Mouse (Mus musculus) lung, embryonic 16.5 days (tissue): ENCODE measurements around the gene Zfp524. TPM values are rescaled to one million over a fixed set of nuclear protein-coding genes. Genes with fewer than 3 reads are reported as not detected.
A peak's percentile ranks its signal among the peaks of the same experiment; 100 is the strongest.
"Not testable (repeated sequence)": the region's sequence is repeated elsewhere in the genome, so short reads cannot be mapped to it uniquely, and the experiment has no call there.

ENCODE experiments used
- ATAC-seq: fragments of 200-750 bp; cut with Nextera tagmentation; 2 replicates; pipeline ENCODE4 v1.8.0; 2017; ENCODE audit warnings: low read depth, mild to moderate bottlenecking, moderate library complexity
- H3K27ac ChIP-seq: fragments of 300-500 bp; sonication (generic); 2 replicates; pipeline ENCODE4 v1.5.1; 2014; ENCODE audit warnings: mild to moderate bottlenecking, control low read depth, low read length
- H3K27me3 ChIP-seq: fragments of 300-500 bp; sonication (generic); 2 replicates; pipeline ENCODE4 v1.6.1; 2014; ENCODE audit warnings: low read depth, low read length, mixed read lengths; ENCODE audit not compliant: control insufficient read depth, insufficient read depth
- H3K36me3 ChIP-seq: fragments of 300-500 bp; sonication (generic); 2 replicates; pipeline ENCODE4 v1.6.1; 2014; ENCODE audit warnings: low read length; ENCODE audit not compliant: control insufficient read depth, insufficient read depth
- H3K4me1 ChIP-seq: fragments of 300-500 bp; sonication (generic); replicated peaks from 2 replicates; pipeline ENCODE4 v1.6.1; 2014; ENCODE audit warnings: low read length, mixed read lengths; ENCODE audit not compliant: control insufficient read depth, insufficient read depth
- H3K4me2 ChIP-seq: fragments of 300-500 bp; sonication (generic); 2 replicates; pipeline ENCODE4 v1.6.1; 2014; ENCODE audit warnings: low read depth, low read length, control low read depth
- H3K4me3 ChIP-seq: fragments of 300-500 bp; sonication (generic); 2 replicates; pipeline ENCODE4 v1.5.1; 2014; ENCODE audit warnings: mild to moderate bottlenecking, low read length, control low read depth
- H3K9ac ChIP-seq: fragments of 300-500 bp; sonication (generic); 2 replicates; pipeline ENCODE4 v1.6.1; 2014; ENCODE audit warnings: low read length, control low read depth
- H3K9me3 ChIP-seq: fragments of 300-500 bp; sonication (generic); 2 replicates; pipeline ENCODE4 v1.6.1; 2016; ENCODE audit warnings: low read length; ENCODE audit not compliant: control insufficient read depth
- WGBS: fragments of 180-500 bp; shearing (Covaris S2); extraction: QIAGEN DNeasy Blood & Tissue Kit; methylation state at CpG from one replicate; pipeline ENCODE4 v1.1.7; 2014; 5-methylcytosine and 5-hydroxymethylcytosine counted together
- polyA plus RNA-seq: library from polyadenylated mRNA; unstranded; fragments of >200 nt; fragmentation: Nextera tagmentation; extraction: Ambion mirVana; gene quantifications from 2 replicates; pipeline ENCODE4 v1.2.1, GENCODE M21; 2015

Gene Zfp524
- polyA plus RNA-seq, 1 experiment from 2014 or later = 19.3 TPM

DNA sequence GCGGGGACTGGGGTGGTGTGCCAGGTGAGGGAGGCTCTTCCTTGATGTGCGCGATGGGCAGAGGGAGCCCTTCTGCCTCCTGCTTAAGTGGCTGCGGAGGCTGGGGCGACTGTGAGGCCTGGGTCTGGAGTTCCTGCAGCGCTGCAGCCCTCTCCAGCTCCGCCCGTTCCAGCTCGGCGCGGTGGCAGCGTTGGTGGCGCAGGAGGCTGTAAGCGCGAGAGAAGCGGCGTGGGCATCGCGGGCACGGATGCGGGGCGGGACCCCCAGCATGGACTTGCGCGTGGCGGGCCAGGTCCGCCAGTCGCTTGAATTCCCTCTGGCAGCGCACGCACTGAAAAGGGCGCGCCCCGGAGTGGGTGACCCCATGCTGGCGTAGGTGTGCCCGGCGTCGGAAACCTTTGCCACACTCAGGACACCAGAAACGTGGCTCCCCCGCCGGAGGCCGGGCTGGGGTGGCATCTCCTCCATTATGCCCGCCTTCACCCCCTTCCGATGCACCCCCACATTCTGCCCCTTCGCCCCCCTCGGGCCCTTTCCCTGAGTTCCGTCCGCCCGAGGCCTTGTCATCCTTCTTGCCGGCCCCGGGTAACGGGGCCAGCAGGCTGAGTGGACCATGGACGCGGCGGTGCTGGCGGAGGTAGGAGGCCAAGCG, 20.7 kb upstream of the Zfp524 start:
- Histone ChIP-seq H3K9ac (no peak overlapping the region), H3K9me3 (0 out of 2 replicates have a peak, but pooled peaks cover 2% of the 10 kb centered on the region), H3K27me3 (no peaks in the 10 kb centered on the region; the same call in 1 of the 2 replicates), H3K4me1 (peaks cover 16% of the 10 kb centered on the region; the same call in 1 of the 2 replicates), H3K36me3 (peaks cover 21% of the 10 kb centered on the region), H3K27ac (no peak overlapping the region), H3K4me3 (no peak overlapping the region), H3K4me2 (no peak overlapping the region)
- no peak for ATAC-seq
- WGBS = 56% methylated on average over 55 of the region's 55 CpGs

DNA sequence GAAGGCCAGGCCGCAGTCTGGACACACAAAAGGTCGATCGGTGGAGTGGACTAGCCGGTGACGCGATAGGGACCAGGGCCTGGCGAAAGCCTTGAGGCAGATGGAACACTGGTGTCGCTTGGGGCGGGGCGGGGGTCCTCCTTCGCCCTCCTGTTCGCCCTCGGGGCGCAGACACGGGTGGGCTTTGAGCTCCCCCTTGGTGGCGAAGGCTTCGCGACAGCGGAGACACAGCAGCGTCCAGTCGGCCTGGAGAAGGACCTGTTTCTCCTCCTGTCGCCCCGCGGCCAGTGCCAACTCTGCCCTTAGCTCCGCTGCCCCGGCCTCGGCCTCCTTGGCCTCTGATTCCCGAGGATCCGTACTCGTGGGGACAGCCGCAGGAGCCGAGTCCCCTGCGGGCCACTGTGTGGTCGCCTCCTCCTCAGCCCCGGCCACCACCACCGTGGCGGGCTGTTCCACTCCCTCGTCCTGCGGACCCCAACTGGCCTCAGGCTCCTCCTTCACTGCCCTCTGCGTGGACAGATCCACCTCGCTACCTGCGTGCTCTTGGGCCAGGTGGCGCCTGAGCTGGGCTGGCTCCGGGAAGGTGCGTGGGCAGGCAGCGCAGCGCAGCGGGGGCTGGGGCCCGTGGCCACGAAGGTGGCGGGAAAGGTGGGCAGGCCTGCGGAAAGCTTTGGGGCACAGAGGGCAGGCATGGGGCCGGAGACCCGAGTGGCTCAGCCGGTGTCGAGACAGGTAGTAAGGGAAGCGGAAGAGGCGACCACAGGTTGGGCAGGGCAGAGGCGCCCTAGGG, 20.0 kb upstream of the Zfp524 start:
- Histone ChIP-seq H3K4me3 (no peak overlapping the region), H3K36me3 (peaks cover 21% of the 10 kb centered on the region), H3K4me2 (peak overlapping the region; percentile 60; the same call in 1 of the 2 replicates), H3K9ac (0 out of 2 replicates have a peak overlapping the region, but pooled peaks have one; percentile 79), H3K27me3 (no peaks in the 10 kb centered on the region; the same call in 1 of the 2 replicates), H3K9me3 (0 out of 2 replicates have a peak, but pooled peaks cover 2% of the 10 kb centered on the region), H3K27ac (no peak overlapping the region), H3K4me1 (peaks cover 16% of the 10 kb centered on the region; the same call in 1 of the 2 replicates)
- no peak for ATAC-seq
- 55% methylated on average over 57 of the region's 59 CpGs for WGBS

DNA sequence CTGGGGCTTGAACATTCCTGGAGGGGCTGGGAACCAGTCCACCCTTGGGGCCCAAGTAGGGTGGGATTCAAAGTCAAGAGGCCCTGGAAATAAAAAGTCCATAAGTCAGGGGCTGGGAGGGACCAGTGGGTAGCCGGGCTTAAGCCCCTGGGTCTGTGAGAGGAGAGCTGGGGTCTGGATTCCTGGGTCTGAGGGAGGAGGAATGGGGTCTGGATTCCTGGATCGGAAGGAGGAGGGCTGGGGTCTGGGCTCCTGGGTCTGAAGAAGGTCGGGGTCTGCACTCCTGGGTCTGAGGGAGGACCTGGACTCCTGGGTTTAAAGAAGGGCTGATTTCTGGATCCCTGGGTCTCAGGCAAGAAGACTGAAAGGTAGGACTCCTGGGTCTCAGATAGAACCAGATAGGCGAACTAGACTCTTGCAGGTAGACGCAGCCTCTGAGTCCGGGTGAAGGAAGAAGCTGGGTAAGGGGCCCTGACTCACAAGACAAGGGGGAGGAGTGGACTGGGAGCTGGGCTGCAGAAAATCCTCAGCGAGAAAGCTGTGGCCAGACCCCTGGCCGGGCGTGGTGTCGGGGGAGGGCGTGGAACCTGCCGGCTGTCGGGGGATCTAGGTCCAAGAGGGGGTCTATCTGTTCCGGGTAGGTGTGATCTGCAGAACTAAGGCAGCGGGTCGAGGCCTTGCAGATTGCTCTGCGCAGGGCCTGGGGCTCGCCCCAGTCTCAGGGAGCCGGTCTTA, 18.8 kb upstream of the Zfp524 start:
- H3K9ac ChIP-seq = peak overlapping the region; percentile 79
- H3K36me3 ChIP-seq = peaks cover 21% of the 10 kb centered on the region
- peak overlapping the region; percentile 60 for H3K4me2 ChIP-seq
- peak overlapping the region; percentile 40 for H3K27ac ChIP-seq
- 0 out of 2 replicates have a peak, but pooled peaks cover 2% of the 10 kb centered on the region for H3K9me3 ChIP-seq
- peaks cover 16% of the 10 kb centered on the region; the same call in 1 of the 2 replicates for H3K4me1 ChIP-seq
- H3K4me3 ChIP-seq = peak overlapping the region; percentile 80
- ATAC-seq = peak; percentile 46
- WGBS = 6% methylated on average over 18 of the region's 19 CpGs
- no peaks in the 10 kb centered on the region; the same call in 1 of the 2 replicates for H3K27me3 ChIP-seq

DNA sequence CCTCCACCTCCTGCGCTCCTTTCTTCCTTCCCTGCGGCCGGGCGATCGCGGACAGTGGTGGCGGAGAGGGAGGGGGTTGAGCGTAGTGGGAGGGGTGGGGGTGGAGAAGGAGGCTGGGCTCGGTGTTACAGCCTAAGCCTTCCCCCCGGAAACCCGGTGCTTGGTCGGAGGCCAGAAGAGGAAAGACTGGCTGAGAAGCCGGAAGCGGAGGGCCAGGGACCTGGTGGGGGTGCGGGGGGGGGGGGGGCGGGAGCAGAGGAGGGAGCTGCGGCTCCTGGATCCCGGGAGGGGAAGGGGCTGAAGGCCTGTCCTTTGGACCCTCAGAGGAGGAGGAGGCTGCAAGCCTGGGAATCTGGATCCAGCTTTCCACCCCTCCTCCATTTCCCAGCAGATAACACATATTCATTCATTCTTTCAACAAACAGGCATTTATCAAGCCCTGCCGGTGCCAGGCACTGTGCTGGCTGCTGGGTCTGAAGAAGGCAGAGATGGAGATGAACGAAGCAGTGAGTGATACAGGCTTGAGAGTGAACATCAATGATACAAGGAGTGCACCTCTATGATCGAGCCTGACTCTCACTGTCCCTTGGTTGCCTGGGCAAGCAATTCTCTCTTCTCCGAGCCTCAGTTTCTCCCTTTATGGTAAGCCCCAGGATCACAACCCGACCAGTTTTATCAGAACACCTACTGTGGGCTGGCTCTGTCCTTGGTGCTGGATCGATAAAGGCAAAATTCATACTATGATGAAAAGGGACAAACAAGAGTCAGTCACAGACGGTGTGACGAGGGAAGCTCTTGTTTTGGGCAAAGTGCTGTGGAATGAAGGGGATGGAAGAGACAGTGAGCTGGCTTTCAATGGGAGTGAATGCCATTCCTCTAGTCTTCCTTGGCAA, 18.0 kb upstream of the Zfp524 start, which contains the start of gene Zfp579:
Gene Zfp579 (minus strand): TSS at position 156 of the 893 bp plus-strand sequence.
- Histone ChIP-seq H3K27ac (peak within 1 kb of the TSS; percentile 76), H3K4me1 (peaks cover 16% of the 10 kb centered on the region; the same call in 1 of the 2 replicates), H3K36me3 (peaks cover 21% of the 10 kb centered on the region), H3K9ac (peak within 1 kb of the TSS; percentile 79), H3K27me3 (no peaks in the 10 kb centered on the region; the same call in 1 of the 2 replicates), H3K4me2 (peak within 1 kb of the TSS; percentile 60), H3K4me3 (peak within 1 kb of the TSS; percentile 80), H3K9me3 (0 out of 2 replicates have a peak, but pooled peaks cover 2% of the 10 kb centered on the region)
- peak; percentile 92 for ATAC-seq
- 2% methylated on average over 19 of the region's 26 CpGs for WGBS

DNA sequence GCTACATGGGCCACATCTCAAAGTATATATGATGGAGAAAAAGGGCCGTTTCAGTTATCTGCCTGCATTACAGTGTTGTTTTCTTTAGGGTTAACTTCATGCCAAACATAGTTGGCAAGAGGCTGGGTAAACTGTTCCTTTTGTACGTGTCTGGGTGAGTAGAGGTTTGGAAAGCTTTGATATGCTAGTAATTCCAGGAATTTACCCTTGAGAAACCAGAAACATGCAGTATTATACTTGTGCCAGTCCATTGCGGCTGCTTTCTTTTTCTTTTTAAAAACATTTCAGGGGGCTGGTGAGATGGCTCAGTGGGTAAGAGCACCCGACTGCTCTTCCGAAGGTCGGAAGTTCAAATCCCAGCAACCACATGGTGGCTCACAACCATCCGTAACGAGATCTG, 17.3 kb upstream of the Zfp524 start:
- Histone ChIP-seq H3K9me3 (0 out of 2 replicates have a peak, but pooled peaks cover 2% of the 10 kb centered on the region), H3K27ac (no peak overlapping the region; the same call in 1 of the 2 replicates), H3K4me3 (peak overlapping the region; percentile 80), H3K4me2 (peak overlapping the region; percentile 60), H3K9ac (no peak overlapping the region; the same call in 1 of the 2 replicates), H3K4me1 (peaks cover 16% of the 10 kb centered on the region; the same call in 1 of the 2 replicates), H3K36me3 (peaks cover 16% of the 10 kb centered on the region), H3K27me3 (no peaks in the 10 kb centered on the region; the same call in 1 of the 2 replicates)
- peak; percentile 15; the same call in 1 of the 2 replicates for ATAC-seq
- 42% methylated on average over 6 of the region's 8 CpGs for WGBS

DNA sequence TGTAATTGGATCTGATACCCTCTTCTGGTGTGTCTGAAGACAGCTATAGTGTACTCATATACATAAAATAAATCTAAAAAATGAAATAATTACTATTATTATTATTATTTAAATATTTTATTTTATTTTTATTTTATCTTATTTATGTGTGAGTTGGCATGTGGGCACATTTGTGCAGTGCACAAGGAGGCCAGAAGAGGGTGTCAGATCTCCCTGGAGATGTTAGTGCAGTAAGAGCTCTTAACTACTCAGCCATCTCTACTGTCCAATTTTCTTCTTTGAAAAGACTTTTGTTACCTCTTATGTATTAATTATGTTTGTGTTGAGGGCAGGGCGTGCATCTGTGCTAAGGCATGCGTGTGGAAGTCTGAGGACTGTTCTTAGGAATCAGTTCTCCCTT, 14.3 kb upstream of the Zfp524 start:
- no peaks in the 10 kb centered on the region for H3K27me3 ChIP-seq
- no peak overlapping the region for H3K27ac ChIP-seq
- H3K9ac ChIP-seq = no peak overlapping the region
- no peak for ATAC-seq
- no peaks in the 10 kb centered on the region for H3K9me3 ChIP-seq
- WGBS = 58% methylated on average over 2 of the region's 2 CpGs
- no peak overlapping the region for H3K4me3 ChIP-seq
- H3K4me2 ChIP-seq = no peak overlapping the region
- no peaks in the 10 kb centered on the region for H3K36me3 ChIP-seq
- peaks cover 10% of the 10 kb centered on the region; the same call in 1 of the 2 replicates for H3K4me1 ChIP-seq

DNA sequence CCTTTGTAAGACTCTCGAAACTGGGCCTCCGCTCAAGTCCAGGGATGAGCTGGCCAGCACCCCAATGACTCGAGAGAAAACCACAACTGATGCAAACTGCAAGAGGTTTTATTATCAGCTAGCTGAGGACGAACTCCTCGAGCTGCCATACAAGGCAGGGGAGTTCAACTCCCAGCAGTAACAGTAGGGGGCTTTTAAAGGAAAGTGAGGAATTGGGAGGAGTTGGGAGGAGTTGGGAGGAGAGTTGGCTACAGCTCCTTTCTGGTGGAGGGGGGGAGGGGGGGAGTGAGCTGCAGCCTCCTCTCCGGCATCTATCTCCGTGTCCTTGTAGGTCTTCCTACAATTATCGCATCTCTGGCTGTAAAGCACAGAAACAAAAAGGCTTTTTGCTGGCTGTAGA, 11.3 kb upstream of the Zfp524 start:
- H3K36me3 ChIP-seq, H3K9me3 ChIP-seq, H3K27ac ChIP-seq, H3K4me2 ChIP-seq, H3K27me3 ChIP-seq, H3K4me1 ChIP-seq, H3K9ac ChIP-seq, H3K4me3 ChIP-seq, ATAC-seq: not testable (repeated sequence)
- 65% methylated on average over 8 of the region's 8 CpGs for WGBS

DNA sequence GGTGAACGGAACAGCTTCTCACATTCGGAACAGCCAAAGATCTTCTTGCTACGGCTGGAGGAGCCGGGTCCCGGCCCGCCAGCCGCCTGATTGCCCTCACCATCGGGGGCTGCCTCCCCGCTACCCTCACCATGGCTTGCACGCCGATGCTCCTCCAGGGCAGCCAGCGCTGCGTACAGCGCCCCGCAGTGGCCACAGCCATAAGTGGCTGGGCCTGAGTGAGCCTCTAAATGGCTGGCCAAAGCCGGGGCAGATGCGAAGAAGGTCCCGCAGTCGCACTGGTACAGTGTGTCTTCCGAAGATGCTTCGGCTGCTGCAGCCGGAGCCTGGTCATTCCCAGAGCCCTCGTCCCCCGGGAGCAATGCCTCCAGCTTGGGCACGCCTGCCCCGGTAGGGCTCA, 6.0 kb upstream of the Zfp524 start:
- Histone ChIP-seq H3K4me2 (no peak overlapping the region), H3K4me1 (peaks cover 4% of the 10 kb centered on the region), H3K9ac (no peak overlapping the region), H3K4me3 (no peak overlapping the region), H3K9me3 (no peaks in the 10 kb centered on the region), H3K36me3 (peaks cover 53% of the 10 kb centered on the region), H3K27ac (no peak overlapping the region), H3K27me3 (no peaks in the 10 kb centered on the region)
- WGBS = 99% methylated on average over 26 of the region's 26 CpGs
- ATAC-seq = no peak
